Mouse (Mus musculus) brown adipose tissue, adult 24 weeks (tissue): Measurements from ENCODE around the gene Vezf1. TPM values are rescaled to one million over a fixed set of nuclear protein-coding genes. Genes with fewer than 3 reads are reported as not detected.
A peak's percentile ranks its signal among the peaks of the same experiment; 100 is the strongest.

Source experiments
- H3K27ac ChIP-seq: fragments of 200-500 bp; replicated peaks from 2 replicates; pipeline ENCODE4 v1.5.1; 2012; ENCODE audit warnings: low read depth, mild to moderate bottlenecking, low read length
- H3K4me1 ChIP-seq: fragments of 200-500 bp; 2 replicates; pipeline ENCODE4 v1.6.1; 2012; ENCODE audit warnings: low read length, mixed read lengths; ENCODE audit not compliant: control insufficient read depth, insufficient read depth, insufficient read length
- H3K4me3 ChIP-seq: fragments of 200-500 bp; 2 replicates; pipeline ENCODE4 v1.5.1; 2012; ENCODE audit warnings: low read depth, mild to moderate bottlenecking, low read length, moderate library complexity; ENCODE audit not compliant: insufficient read depth
- polyA plus RNA-seq: library from polyadenylated mRNA; stranded (reverse); fragments of >200 nt; gene quantifications from 2 replicates; pipeline ENCODE4 v1.2.4, GENCODE M21; 2012; ENCODE audit not compliant: missing spikeins, insufficient read depth, insufficient read length

Vezf1 gene
- polyA plus RNA-seq, 1 experiment: 19.7 TPM

GRCm38 (mm10) chr11:88099599-88100023 lies 31.5 kb downstream of the Vezf1 start:
- Histone ChIP-seq H3K27ac (peak overlapping the region; percentile 98), H3K4me3 (peak overlapping the region; percentile 98), H3K4me1 (peaks cover 14% of the 10 kb centered on the region; the same call in 1 of the 2 replicates)

- peak overlapping the region; percentile 35; the same call in 1 of the 2 replicates for H3K27ac ChIP-seq
- H3K4me1 ChIP-seq: peaks cover 14% of the 10 kb centered on the region; the same call in 1 of the 2 replicates
- no peak overlapping the region for H3K4me3 ChIP-seq
Observed at GRCm38 (mm10) chr11:88100170-88100569, 32.1 kb downstream of the Vezf1 start.

- peaks cover 22% of the 10 kb centered on the region for H3K4me1 ChIP-seq
- no peak overlapping the region for H3K27ac ChIP-seq
- no peak overlapping the region for H3K4me3 ChIP-seq
Observed at GRCm38 (mm10) chr11:88103214-88103941, 35.3 kb downstream of the Vezf1 start.

DNA sequence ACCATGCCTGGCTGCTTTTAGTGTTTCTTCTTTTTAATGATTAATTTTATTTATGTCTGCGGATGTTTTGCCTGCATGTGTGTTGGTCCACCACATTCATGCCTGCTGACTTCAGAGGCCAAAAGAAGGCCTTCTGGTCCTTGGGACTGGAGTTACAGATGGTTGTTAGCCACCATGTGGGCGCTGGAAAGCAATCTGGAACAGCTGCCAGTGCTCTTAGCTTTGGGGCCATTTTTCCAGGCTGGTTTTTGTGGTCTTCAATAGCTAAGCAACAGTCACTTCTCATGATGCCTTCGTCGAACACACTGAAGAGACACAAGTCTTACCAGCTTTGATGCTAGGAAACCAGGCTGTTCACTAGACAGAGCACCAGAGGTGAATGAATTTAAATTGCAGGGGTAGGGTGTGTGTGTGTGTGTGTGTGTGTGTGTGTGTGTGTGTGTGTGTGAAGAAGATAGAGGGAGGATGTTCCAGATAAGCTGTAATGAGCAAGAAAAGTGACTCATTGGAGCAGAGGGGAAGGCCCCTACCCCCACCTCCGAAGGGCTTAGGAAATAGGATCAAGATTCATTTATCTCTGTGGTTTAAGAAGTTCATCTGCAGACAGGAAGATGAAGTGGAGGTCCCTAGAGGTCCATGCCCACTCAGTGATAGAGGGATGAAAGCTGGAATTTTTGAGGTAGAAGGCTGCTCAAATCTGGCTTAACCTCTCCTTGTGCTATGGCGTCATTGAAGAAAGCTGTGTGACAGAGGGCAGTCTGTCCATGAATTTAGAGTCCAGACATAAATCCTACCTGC lies 37.6 kb downstream of the Vezf1 start:
- 0 out of 2 replicates have a peak overlapping the region, but pooled peaks have one; percentile 10 for H3K27ac ChIP-seq
- no peak overlapping the region for H3K4me3 ChIP-seq
- peaks cover 29% of the 10 kb centered on the region for H3K4me1 ChIP-seq

- H3K4me3 ChIP-seq: no peak overlapping the region
- H3K27ac ChIP-seq: 0 out of 2 replicates have a peak overlapping the region, but pooled peaks have one; percentile 10
- peaks cover 31% of the 10 kb centered on the region for H3K4me1 ChIP-seq
Observed at GRCm38 (mm10) chr11:88106292-88106554, 38.1 kb downstream of the Vezf1 start.

DNA sequence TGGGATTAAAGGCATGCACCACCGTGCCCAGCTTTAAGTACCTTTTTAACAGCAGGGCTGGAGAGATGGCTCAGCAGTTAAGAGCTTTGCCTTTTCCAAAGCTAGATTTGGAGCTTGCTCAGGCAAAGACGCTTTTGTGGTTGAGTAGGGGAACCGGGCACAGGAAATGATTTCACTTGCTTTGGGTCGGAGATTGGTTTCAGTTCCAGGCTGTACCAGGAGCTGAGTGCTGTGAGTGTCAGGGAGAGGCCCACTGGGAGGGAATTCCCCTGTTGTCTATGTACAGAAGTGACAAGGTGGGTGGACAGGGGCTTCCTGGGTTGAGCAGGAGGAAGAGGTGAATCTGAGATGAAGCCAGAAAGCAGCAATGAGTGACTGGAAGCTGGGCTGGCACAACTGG lies 39.3 kb downstream of the Vezf1 start:
- H3K27ac ChIP-seq: peak overlapping the region; percentile 39; the same call in 1 of the 2 replicates

GRCm38 (mm10) chr11:88110031-88110594 lies 42.0 kb downstream of the Vezf1 start:
- Histone ChIP-seq H3K27ac (no peak overlapping the region), H3K4me1 (peaks cover 48% of the 10 kb centered on the region), H3K4me3 (no peak overlapping the region)

More for the DNA sequence above, 39.3 kb downstream of the Vezf1 start:
- Histone ChIP-seq H3K4me3 (no peak overlapping the region), H3K4me1 (peaks cover 31% of the 10 kb centered on the region)

DNA sequence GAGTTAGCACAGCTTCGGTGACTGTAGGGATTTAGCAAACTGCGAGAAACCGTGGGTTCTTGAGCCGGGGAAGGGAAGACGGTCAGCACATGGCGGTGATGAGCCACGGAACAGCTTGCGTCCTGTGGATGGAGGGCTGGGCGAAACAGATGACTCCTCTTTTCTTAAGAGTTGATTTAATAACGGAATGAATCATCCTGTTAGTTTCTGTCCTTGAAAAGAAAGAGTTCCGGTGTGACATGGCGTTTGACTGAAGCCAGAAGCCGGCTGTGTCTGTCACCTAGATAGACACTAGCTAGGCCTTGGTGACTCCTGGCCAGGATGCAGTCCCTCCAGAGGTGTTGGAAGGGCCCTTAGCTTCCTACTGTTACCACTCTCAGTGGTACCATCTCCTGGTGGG lies 44.0 kb downstream of the Vezf1 start:
- Histone ChIP-seq H3K4me3 (no peak overlapping the region), H3K4me1 (peaks cover 50% of the 10 kb centered on the region), H3K27ac (no peak overlapping the region)

- H3K4me1 ChIP-seq: peaks cover 52% of the 10 kb centered on the region
Observed at GRCm38 (mm10) chr11:88112677-88113333, 44.7 kb downstream of the Vezf1 start.

GRCm38 (mm10) chr11:88113543-88114271 lies 45.6 kb downstream of the Vezf1 start:
- H3K4me1 ChIP-seq: peaks cover 60% of the 10 kb centered on the region
- H3K27ac ChIP-seq: peak overlapping the region; percentile 93
- H3K4me3 ChIP-seq: no peak overlapping the region

More at GRCm38 (mm10) chr11:88112677-88113333, 44.7 kb downstream of the Vezf1 start:
- H3K27ac ChIP-seq: peak overlapping the region; percentile 12; the same call in 1 of the 2 replicates
- H3K4me3 ChIP-seq: no peak overlapping the region

GRCm38 (mm10) chr11:88114871-88115301 lies 46.8 kb downstream of the Vezf1 start:
- peak overlapping the region; percentile 93 for H3K27ac ChIP-seq
- H3K4me1 ChIP-seq: peaks cover 66% of the 10 kb centered on the region
- H3K4me3 ChIP-seq: peak overlapping the region; percentile 9; the same call in 1 of the 2 replicates

DNA sequence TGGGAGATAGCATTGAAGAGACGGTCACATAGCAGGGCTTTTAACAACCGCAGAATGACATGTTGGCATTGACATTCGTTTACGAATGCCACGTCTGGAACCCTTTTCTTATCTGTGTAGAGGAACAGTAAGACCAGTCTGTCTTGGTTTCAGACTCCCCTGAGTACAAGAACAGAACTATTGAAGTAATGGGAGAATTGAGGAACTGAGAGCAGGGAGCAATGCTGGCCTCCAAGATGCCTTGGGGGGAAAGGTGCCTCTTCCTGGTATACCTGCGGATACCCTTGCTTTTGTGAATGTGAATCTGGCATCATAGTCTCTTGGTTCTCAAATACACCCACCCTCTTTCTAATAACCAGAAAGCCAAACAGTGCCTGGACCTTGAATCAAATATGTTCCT lies 48.5 kb downstream of the Vezf1 start:
- Histone ChIP-seq H3K4me1 (peaks cover 61% of the 10 kb centered on the region), H3K4me3 (no peak overlapping the region), H3K27ac (peak overlapping the region; percentile 99)

- H3K4me3 ChIP-seq: no peak overlapping the region
- peaks cover 61% of the 10 kb centered on the region for H3K4me1 ChIP-seq
- peak overlapping the region; percentile 99 for H3K27ac ChIP-seq
Observed at GRCm38 (mm10) chr11:88117356-88118090, 49.4 kb downstream of the Vezf1 start.

DNA sequence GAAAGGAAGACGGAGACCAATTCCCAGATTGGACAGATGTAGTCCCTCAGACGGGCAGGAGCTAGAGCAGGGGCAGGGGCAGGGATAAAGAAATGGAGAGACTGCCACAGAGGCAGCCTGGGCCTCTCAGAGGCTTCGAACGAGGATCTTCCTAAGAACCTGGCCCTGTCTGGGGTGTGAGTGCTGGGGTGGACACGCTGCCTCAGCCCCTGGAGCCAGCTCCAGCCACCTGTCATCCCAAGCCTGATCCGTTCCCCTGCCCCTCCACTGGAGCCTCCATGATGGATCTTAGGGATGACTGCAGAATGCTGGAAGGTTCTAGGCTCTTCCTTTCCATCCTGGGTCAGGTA lies 50.0 kb downstream of the Vezf1 start:
- H3K4me3 ChIP-seq: no peak overlapping the region
- peak overlapping the region; percentile 99 for H3K27ac ChIP-seq
- peaks cover 58% of the 10 kb centered on the region for H3K4me1 ChIP-seq
